Mouse (Mus musculus): ENCODE measurements around the gene Hsf4. TPM values are rescaled to one million over a fixed set of nuclear protein-coding genes. Genes with fewer than 3 reads are reported as not detected.
A peak's percentile ranks its signal among the peaks of the same experiment; 100 is the strongest.

Hsf4 gene
- total RNA-seq, 1 experiment from 2014 or later: not detected

DNA sequence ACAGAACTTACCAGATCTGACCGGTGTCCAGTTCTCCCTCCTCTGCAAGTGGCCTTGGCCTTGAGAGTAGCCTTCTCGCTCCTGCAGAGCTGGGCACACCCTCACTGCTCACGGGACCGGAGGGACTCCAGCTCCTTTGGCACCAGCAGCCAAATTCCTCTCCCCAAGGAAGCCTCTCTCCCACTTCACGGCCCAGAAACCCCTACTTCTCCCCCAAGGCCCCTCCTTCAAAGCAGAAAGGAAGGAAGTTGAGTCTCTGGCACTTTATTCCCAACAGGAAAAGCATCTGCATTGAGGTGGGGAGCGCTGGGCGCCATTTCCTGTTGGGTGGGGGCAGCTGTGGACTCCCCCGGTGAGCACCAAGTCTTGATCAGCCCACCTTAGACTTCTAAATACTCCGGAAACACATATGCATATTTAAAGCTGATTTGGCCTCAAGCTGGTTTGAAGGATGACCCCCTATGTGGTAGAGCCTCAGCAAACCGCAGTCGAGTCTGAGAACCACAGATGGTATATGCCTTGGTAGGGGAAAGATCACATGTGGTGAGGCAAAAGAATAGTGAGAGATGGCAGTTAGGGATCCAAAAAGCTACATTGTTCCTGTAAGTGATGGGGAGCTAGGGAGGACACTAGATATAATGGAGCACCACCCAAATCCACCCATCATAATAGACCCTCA is 26.4 kb downstream of the Hsf4 start, which contains the start of gene Exoc3l:
Gene Exoc3l, minus strand, starts transcription at position 207 of the 679 bp plus-strand sequence.
- ATAC-seq (replicated peaks; ENCODE audit: insufficient number of reproducible peaks, low FRiP score, low TSS enrichment, poor library complexity, severe bottlenecking): no peak

DNA sequence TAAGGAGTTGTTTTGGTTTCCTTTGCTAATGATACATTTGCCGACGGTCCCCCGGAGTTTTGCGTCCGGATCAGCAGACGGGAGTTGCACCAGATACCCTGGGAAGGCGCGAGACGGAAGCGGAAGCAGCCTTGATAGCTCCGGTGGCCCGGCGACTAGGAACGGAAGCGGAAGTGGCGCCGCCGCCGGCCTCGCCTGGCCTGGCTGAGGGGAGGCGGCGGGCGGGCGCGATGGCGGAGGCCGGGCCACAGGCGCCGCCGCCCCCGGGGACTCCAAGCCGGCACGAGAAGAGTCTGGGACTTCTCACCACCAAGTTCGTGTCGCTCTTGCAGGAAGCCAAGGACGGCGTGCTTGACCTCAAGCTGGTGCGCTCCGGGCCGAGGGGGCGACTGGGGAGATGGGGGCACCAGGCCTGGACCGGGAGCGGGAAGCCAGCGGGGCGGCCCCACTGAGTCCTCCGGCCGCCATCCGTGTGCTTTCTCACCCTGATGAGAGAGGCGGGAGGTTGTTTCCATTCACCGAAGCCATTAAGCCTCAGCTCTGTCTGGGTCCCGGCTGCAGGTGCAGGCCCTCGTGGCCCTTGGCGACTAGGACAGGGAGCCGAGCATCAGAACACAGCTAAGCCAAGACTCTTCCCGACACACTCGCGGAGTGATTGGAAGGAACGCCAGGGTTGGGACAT is 28.1 kb downstream of the Hsf4 start, which contains the start of gene E2f4:
Gene E2f4, plus strand, starts transcription at position 153 of the 682 bp plus-strand sequence.
- peak; percentile 87 for ATAC-seq (replicated peaks; ENCODE audit: insufficient number of reproducible peaks, low FRiP score, low TSS enrichment, poor library complexity, severe bottlenecking)

DNA sequence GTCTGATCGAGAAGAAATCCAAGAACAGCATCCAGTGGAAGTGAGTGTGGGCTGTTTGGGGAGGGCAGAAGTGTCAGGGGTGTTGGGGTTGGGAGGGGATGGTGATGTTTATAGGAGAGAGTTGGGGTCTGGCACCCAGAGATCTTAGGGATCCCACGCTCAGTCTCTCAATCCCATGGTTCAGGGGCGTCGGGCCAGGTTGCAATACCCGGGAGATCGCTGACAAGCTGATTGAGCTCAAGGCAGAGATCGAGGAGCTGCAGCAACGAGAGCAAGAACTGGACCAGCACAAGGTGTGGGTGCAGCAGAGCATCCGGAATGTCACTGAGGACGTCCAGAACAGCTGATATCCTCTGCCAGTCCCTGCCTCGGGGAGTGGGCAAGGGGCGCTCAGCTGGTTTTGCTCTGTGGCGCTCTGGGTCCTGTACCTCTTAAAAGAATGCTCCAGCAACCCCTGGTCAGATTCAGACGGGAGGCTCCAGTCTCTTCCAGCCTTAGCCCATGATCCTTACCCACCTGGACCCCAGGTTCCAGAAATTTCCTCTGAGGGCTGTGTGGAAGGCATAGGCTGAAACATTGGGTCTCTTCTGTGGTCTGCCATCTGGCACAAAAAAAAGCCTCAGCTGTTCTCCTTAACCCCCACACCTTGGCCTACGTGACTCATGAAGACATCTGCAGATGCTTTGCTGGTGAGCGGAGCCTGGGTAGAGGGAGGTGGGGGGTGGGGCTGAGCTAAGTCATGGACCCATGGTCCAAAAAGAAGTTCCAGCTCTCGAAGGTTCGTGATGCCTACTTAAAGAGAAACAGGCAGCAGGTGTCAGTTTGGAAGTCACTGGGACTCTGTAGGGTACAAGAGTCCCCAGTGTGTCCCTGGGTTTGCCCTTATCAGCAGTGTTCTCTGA is 29.0 kb downstream of the Hsf4 start:
- ATAC-seq (replicated peaks; ENCODE audit: insufficient number of reproducible peaks, low FRiP score, low TSS enrichment, poor library complexity, severe bottlenecking): no peak

DNA sequence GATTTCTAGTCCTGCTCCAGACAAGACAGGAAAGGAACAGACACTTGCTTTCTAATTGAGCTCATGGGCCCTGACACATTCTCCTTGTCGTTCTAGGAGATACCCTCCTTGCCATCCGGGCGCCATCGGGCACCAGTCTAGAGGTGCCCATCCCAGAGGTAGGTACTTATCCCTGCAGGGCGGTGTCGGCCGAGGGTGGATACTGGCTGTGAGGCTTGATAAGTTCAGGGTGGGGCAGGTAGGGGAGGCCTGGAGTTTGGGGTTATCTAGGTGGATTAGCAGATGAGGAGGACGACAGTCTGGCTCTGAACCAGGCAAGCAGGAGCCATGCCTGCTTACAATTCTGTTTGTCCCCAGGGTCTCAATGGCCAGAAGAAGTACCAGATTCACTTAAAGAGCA is 30.4 kb downstream of the Hsf4 start:
- no peak for ATAC-seq (replicated peaks; ENCODE audit: insufficient number of reproducible peaks, low FRiP score, low TSS enrichment, poor library complexity, severe bottlenecking)

DNA sequence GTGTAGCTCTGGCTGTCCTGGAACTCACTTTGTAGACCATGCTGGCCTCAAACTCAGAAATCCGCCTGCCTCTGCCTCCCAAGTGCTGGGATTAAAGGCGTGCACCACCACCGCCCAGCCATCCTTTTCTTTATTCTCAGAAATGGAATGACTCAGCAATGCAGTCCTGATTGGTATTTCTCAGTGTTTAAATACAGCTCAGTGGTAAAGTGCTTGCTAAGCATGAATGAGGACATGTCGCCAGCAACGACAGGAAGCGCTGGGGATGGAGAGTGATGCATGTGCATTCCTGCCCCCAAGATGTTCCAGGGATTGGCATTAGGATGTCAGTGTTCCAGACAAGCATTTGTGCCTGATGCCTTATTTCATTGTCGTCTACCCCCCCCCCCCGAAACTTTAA is 33.8 kb downstream of the Hsf4 start:
- ATAC-seq (replicated peaks; ENCODE audit: insufficient number of reproducible peaks, low FRiP score, low TSS enrichment, poor library complexity, severe bottlenecking): no peak

DNA sequence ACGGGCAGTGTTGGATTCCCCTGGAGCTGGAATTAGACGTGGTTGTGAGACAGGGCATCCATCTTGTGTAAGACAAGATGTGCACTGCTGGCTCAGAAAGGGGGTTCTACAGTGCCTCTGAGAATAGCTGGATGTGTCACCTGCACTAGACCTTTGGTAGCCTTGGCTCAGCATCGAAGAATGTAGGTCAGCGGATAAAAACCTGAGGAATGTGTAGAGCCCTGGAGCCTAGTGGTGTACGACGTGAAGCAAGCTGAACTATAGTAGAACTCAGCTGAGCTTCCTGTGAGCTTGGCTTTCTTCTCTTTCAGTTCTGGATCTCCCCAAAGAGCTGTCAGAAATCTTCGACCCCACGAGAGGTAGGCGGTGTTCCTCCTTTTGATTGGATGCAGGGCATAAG is 34.3 kb downstream of the Hsf4 start:
- no peak for ATAC-seq (replicated peaks; ENCODE audit: insufficient number of reproducible peaks, low FRiP score, low TSS enrichment, poor library complexity, severe bottlenecking)

DNA sequence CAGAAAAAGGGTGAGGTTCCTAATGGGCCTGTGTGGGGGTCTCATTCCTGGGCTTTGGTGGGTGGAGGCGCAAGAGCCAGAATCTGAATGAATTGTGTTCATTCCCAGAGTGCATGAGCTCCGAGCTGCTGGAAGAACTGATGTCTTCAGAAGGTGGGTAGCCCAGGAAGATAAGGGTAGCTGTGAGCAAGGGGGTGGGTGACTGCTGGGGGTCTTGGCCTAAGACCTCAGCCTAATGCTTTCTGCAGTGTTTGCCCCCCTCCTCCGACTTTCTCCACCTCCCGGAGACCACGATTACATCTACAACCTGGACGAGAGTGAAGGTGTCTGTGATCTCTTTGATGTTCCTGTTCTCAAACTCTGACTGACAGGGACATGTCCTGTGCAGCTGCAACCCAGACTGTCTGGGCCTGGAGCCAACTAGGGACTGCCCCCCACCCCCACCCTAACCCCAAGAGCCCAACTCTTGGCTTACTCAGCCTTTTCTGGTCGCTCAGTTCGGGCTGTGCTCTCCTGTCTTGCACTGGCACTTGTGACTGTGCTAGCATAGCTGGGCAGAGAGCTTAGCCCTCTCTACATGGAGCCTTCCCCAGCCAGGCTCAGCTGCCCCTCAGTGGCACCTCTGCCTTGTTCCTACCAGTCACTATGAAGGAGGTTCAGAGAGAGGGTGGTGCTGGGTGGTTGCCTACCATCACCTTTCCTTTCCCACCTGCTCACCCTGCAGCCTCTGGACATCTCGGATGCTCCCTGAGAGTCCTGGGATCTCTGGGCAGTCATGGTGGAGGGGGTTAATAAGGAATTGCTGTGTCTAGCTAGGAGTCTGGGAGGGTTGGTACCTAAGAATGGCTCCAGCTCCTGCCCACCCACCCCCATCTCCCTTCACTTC is 35.0 kb downstream of the Hsf4 start:
- ATAC-seq (replicated peaks; ENCODE audit: insufficient number of reproducible peaks, low FRiP score, low TSS enrichment, poor library complexity, severe bottlenecking): no peak

DNA sequence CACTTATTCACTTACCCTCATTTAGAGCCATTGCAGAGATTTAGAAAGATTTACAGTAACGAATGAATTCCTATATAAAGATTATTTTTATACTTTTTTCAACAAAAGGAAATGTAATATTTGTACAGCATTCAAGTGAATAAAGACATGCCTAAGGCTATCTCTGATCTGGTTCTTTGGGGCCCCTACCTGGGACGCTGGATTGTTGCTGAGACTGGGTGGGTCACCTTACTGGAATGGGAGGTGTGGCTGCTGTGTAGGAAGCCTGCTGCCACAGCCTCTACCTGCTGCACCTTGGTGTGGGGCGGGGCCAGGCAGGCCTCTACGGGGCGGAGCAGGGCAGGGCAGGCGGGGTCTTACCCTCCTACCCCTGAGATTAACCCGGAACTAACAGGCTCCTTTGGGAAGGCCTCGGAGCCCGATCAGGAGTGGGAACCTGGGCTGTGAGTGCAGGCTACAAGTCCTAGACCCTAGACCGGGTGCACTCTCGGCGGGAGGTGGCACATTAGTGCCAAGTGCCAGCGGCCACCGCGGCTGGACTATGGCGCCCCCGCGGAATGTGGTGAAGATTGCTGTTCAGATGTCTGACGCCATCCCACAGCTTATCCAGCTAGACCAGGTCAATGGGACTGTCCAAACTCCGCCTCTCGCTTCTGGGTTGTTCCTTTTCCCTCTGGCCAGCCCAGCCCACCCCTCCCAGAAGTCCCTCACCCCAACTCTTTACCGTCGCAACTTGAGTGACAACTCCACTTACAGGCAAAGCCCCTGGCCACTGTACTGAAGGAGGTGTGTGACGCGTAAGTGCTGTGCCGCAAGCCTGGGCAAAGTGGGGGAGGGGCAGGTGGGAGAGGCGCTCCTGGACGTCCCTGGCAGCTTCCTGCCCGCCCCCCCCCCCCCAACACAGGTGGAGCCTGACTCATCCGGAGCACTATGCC is 35.9 kb downstream of the Hsf4 start, which contains the start of gene Elmo3:
Gene Elmo3, plus strand, starts transcription at position 391 of the 935 bp plus-strand sequence.
- no peak for ATAC-seq (replicated peaks; ENCODE audit: insufficient number of reproducible peaks, low FRiP score, low TSS enrichment, poor library complexity, severe bottlenecking)

DNA sequence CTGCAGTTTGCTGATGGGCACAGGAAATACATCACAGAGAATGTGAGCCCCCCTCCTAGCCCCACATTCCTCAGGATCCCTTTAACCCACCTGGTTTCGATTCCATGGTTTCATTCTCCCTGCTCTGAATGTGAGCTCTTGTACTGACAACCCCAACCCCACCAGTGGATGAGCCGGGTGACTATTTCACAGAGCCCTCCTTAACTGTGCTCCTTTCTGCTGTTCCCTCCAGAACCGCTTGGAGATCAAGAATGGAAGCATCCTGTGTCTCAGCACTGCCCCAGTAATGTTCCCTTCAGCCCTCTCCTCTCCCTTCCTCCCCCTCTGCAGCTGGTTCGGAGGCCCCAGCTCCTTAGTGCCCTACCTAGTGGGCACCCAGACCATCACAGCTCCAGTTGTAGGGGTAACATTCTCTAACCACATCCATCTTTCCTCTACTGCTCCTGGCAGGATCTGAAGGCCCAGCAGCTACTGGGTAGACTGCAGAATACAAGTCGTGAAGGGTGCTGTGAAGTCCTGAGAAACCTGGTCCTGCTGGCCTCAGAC is 36.6 kb downstream of the Hsf4 start:
- no peak for ATAC-seq (replicated peaks; ENCODE audit: insufficient number of reproducible peaks, low FRiP score, low TSS enrichment, poor library complexity, severe bottlenecking)

DNA sequence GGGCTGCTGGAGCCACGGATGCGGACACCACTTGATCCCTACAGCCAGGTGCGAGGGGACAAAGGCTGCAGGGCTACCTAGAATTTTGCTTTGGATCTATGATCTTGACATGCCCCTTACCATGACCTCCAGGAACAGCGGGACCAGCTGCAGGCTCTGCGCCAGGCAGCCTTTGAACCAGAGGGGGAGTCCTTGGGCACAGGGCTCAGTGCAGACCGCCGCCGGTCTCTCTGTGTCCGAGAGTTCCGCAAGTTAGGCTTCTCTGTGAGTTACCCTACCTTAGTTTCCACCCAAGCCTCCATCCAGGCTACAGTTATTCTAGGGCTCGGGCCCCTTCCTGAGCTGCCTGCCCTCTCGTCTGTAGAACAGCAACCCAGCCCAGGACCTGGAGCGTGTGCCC is 38.1 kb downstream of the Hsf4 start:
- ATAC-seq (replicated peaks; ENCODE audit: insufficient number of reproducible peaks, low FRiP score, low TSS enrichment, poor library complexity, severe bottlenecking): no peak

DNA sequence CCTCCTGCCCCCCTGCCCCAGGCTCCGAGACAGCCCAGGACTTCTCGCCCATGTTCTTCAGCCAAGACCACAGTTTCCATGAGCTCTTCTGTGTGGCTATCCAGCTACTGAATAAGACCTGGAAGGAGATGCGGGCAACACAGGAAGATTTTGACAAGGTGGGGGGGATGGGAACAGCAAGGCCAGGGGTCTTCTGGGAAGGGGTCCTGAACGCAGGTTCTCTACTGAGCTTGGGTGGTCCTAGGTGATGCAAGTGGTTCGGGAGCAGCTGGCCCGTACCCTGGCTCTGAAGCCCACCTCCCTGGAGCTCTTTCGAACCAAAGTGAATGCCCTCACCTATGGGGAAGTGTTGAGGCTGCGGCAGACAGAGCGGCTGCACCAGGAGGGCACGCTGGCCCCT is 38.8 kb downstream of the Hsf4 start:
- no peak for ATAC-seq (replicated peaks; ENCODE audit: insufficient number of reproducible peaks, low FRiP score, low TSS enrichment, poor library complexity, severe bottlenecking)

DNA sequence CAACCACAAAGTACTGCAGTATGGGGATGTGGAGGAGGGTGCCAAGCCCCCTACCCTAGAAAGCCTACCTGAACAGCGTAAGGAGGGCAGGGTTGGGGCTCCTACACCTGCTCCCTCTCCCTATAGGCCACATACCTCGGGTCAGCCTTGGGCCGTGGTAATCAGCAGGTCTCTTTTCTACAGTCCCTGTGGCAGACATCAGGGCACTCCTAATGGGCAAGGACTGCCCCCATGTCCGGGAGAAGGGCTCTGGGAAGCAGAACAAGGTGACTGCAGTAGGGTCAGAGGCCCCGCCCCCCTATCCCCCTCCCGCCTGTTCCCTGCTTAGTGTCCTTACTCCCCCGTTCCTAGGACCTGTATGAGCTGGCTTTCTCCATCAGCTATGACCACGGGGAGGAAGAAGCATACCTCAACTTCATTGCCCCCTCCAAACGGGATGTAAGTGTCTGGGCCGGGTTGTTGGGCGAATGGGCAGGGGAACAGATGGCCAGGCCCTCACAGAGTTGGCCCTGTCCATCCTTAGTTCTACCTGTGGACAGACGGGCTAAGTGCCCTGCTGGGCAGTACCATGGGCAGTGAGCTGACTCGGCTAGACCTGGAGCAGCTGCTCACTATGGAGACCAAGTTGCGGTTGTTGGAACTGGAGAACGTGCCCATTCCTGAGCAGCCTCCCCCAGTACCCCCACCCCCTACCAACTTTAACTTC is 39.7 kb downstream of the Hsf4 start:
- ATAC-seq (replicated peaks; ENCODE audit: insufficient number of reproducible peaks, low FRiP score, low TSS enrichment, poor library complexity, severe bottlenecking): no peak

DNA sequence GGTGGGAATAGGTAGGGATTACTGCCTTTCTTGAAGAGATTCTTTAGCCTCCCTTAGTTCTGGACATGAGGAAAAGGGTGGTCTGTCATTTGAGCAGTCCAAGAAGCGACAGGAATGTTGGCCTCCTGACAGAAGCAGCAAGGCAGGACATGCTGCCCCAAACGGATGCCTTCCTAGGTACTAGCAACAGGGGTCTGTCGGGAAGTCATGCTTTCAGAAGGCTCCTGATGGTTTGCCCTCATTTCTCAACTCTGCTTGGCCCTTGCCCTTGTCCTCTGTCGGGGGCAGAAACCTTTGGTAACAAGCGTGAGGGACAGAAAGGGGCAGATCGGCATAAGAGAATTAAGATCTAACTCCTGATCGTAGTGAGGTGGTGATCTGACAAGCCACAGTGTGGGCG is 40.5 kb downstream of the Hsf4 start:
- no peak for ATAC-seq (replicated peaks; ENCODE audit: insufficient number of reproducible peaks, low FRiP score, low TSS enrichment, poor library complexity, severe bottlenecking)

DNA sequence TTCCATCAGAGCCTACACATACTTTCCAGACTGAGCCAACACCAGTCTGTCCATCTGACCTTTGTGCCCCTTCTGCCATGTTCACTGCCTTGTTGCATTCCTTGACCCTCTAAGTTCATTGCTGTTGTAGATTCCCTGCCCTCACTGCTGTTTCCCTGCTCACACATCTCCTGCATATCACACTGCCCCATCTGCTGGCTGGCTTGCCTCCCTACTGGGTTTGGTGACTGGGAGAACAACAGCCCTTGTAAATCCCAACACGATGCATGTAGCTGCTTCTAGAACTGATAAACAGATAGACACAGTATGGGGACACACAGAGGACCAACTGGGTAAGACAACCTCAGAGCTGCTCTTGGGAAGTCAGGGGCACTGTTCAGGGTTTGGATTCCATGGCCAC is 42.1 kb downstream of the Hsf4 start:
- ATAC-seq (replicated peaks; ENCODE audit: insufficient number of reproducible peaks, low FRiP score, low TSS enrichment, poor library complexity, severe bottlenecking): no peak

DNA sequence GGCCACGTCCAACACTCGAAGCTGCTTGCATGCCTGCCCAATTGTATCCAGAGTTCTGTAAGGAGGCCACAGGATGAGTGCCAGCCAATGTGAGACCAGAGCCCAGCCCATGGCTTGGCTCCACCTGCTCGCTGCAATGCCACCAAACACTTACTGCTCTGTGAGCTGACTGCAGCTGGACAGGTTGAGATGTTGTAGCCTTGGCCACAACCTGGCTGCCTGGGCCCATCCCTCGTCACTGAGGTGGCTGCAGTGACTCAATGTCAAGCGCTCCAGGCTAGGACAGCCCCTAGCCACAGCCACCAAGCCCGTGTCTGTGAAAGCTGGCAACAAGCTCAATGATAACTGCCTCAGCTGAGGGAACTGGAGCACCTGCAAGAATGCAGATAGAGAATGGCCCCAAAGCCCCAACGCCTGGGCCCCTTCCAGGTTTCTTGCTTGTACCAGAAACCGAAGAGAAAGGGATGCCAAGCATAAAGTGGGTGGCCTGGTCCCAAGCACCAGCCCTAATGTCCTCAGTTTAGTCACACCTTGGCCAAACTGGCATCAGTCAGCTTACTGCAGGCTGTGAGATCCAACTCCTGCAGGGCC is 43.4 kb downstream of the Hsf4 start:
- no peak for ATAC-seq (replicated peaks; ENCODE audit: insufficient number of reproducible peaks, low FRiP score, low TSS enrichment, poor library complexity, severe bottlenecking)
